Mouse (Mus musculus) CD4-positive helper T cell, adult 2 months (primary cell): Measurements from ENCODE around the gene Hist1h3a.
A peak's percentile ranks its signal among the peaks of the same experiment; 100 is the strongest.

Experiments used
- DNase-seq: peaks from one replicate; pipeline ENCODE4 v3.0.0-alpha.2; 2012; ENCODE audit warnings: low read depth, missing footprints, low spot score

The Hist1h3a gene

GRCm38 (mm10) chr13:23759251-23759771, 2.9 kb downstream of the Hist1h3a start:
- DNase-seq = no peak

- no peak for DNase-seq
Observed at GRCm38 (mm10) chr13:23757921-23758320, 4.3 kb downstream of the Hist1h3a start.

GRCm38 (mm10) chr13:23757211-23757773, 4.9 kb downstream of the Hist1h3a start:
- peak; percentile 49 for DNase-seq

- peak; percentile 92 for DNase-seq
Observed at GRCm38 (mm10) chr13:23756790-23757189, 5.4 kb downstream of the Hist1h3a start, which contains the start of gene Hist1h4b. Hist1h4b (plus strand) TSS chr13:23757013.

- no peak for DNase-seq
Observed at GRCm38 (mm10) chr13:23755000-23755399, 7.2 kb downstream of the Hist1h3a start.

- no peak for DNase-seq
Observed at GRCm38 (mm10) chr13:23753314-23754078, 8.7 kb downstream of the Hist1h3a start.

- DNase-seq = no peak
Observed at GRCm38 (mm10) chr13:23752742-23753172, 9.4 kb downstream of the Hist1h3a start.

GRCm38 (mm10) chr13:23752067-23752741, 10.0 kb downstream of the Hist1h3a start, which contains the start of gene Hist1h3b:
Hist1h3b (plus strand) TSS chr13:23752267.
- peak; percentile 85 for DNase-seq

- DNase-seq = peak; percentile 54
Observed at GRCm38 (mm10) chr13:23751478-23751956, 10.7 kb downstream of the Hist1h3a start.

GRCm38 (mm10) chr13:23750839-23751477, 11.2 kb downstream of the Hist1h3a start, which contains the start of gene Hist1h2ab:
Hist1h2ab (plus strand) TSS chr13:23751126.
- DNase-seq = peak; percentile 76

GRCm38 (mm10) chr13:23749563-23750121, 12.5 kb downstream of the Hist1h3a start:
- no peak for DNase-seq

GRCm38 (mm10) chr13:23747892-23748288, 14.3 kb downstream of the Hist1h3a start:
- DNase-seq = no peak

GRCm38 (mm10) chr13:23747081-23747891, 14.9 kb downstream of the Hist1h3a start:
- peak; percentile 45 for DNase-seq

- peak; percentile 91 for DNase-seq
Observed at GRCm38 (mm10) chr13:23746201-23747080, 15.7 kb downstream of the Hist1h3a start, which contains the start of gene Hist1h2bb. Hist1h2bb (plus strand) TSS chr13:23746734.

- peak; percentile 91 for DNase-seq
Observed at GRCm38 (mm10) chr13:23745381-23746161, 16.6 kb downstream of the Hist1h3a start, which contains the start of gene Hist1h3c. Hist1h3c (minus strand) TSS chr13:23745602.

GRCm38 (mm10) chr13:23744421-23745380, 17.5 kb downstream of the Hist1h3a start:
- no peak for DNase-seq

GRCm38 (mm10) chr13:23743963-23744362, 18.2 kb downstream of the Hist1h3a start:
- no peak for DNase-seq
